Mouse (Mus musculus) heart, embryonic 16.5 days (tissue): ENCODE results near the gene Gm34653. TPM values are rescaled to one million over a fixed set of nuclear protein-coding genes. Genes with fewer than 3 reads are reported as not detected.
A peak's percentile ranks its signal among the peaks of the same experiment; 100 is the strongest.
"Not testable (repeated sequence)": the region's sequence is repeated elsewhere in the genome, so short reads cannot be mapped to it uniquely, and the experiment has no call there.

Source experiments
- ATAC-seq: fragments of 200-750 bp; cut with Nextera tagmentation; replicated peaks from 2 replicates; pipeline ENCODE4 v1.8.0; 2017; ENCODE audit warnings: moderate number of reproducible peaks; ENCODE audit not compliant: insufficient read depth, low FRiP score; ENCODE audit errors: extremely low read depth
- H3K27ac ChIP-seq: fragments of 300-500 bp; sonication (generic); 2 replicates; pipeline ENCODE4 v1.5.1; 2014; ENCODE audit warnings: mild to moderate bottlenecking, low read length, control low read depth, moderate library complexity
- H3K27me3 ChIP-seq: fragments of 300-500 bp; sonication (generic); 2 replicates; pipeline ENCODE4 v1.6.1; 2014; ENCODE audit warnings: low read length, mixed read lengths; ENCODE audit not compliant: control insufficient read depth, insufficient read depth
- H3K36me3 ChIP-seq: fragments of 300-500 bp; sonication (generic); 2 replicates; pipeline ENCODE4 v1.6.1; 2014; ENCODE audit not compliant: control insufficient read depth, insufficient read depth
- H3K4me1 ChIP-seq: fragments of 300-500 bp; sonication (generic); 2 replicates; pipeline ENCODE4 v1.6.1; 2014; ENCODE audit warnings: low read length, mixed read lengths; ENCODE audit not compliant: control insufficient read depth, insufficient read depth
- H3K4me2 ChIP-seq: fragments of 300-500 bp; sonication (generic); 2 replicates; pipeline ENCODE4 v1.6.1; 2014; ENCODE audit warnings: low read depth, mild to moderate bottlenecking, control low read depth, low read length
- H3K4me3 ChIP-seq: fragments of 300-500 bp; sonication (generic); 2 replicates; pipeline ENCODE4 v1.5.1; 2014; ENCODE audit warnings: mild to moderate bottlenecking, control low read depth, low read length
- H3K9ac ChIP-seq: fragments of 300-500 bp; sonication (generic); 2 replicates; pipeline ENCODE4 v1.6.1; 2014; ENCODE audit warnings: low read length, control low read depth
- H3K9me3 ChIP-seq: fragments of 300-500 bp; sonication (generic); replicated peaks from 2 replicates; pipeline ENCODE4 v1.6.1; 2016; ENCODE audit warnings: low read length; ENCODE audit not compliant: control insufficient read depth
- WGBS: fragments of 180-500 bp; shearing (Covaris S2); extraction: QIAGEN DNeasy Blood & Tissue Kit; methylation state at CpG from one replicate; pipeline ENCODE4 v1.1.7; 2014; 5-methylcytosine and 5-hydroxymethylcytosine counted together
- polyA plus RNA-seq: library from polyadenylated mRNA; unstranded; fragments of >200 nt; fragmentation: Nextera tagmentation; extraction: Ambion mirVana; gene quantifications from 2 replicates; pipeline ENCODE4 v1.2.1, GENCODE M21; 2015

Gene Gm34653
- polyA plus RNA-seq: not detected in 2 replicates

- H3K9ac ChIP-seq, H3K27me3 ChIP-seq, H3K4me3 ChIP-seq, H3K27ac ChIP-seq, H3K9me3 ChIP-seq, H3K4me1 ChIP-seq, ATAC-seq, H3K4me2 ChIP-seq, H3K36me3 ChIP-seq: not testable (repeated sequence)
- 63% methylated on average over 11 of the region's 11 CpGs for WGBS
These were observed at the start of gene Gm34653 for GRCm38 (mm10) chr2:34832766-34833457. Gm34653 (plus strand) TSS chr2:34833007.

DNA sequence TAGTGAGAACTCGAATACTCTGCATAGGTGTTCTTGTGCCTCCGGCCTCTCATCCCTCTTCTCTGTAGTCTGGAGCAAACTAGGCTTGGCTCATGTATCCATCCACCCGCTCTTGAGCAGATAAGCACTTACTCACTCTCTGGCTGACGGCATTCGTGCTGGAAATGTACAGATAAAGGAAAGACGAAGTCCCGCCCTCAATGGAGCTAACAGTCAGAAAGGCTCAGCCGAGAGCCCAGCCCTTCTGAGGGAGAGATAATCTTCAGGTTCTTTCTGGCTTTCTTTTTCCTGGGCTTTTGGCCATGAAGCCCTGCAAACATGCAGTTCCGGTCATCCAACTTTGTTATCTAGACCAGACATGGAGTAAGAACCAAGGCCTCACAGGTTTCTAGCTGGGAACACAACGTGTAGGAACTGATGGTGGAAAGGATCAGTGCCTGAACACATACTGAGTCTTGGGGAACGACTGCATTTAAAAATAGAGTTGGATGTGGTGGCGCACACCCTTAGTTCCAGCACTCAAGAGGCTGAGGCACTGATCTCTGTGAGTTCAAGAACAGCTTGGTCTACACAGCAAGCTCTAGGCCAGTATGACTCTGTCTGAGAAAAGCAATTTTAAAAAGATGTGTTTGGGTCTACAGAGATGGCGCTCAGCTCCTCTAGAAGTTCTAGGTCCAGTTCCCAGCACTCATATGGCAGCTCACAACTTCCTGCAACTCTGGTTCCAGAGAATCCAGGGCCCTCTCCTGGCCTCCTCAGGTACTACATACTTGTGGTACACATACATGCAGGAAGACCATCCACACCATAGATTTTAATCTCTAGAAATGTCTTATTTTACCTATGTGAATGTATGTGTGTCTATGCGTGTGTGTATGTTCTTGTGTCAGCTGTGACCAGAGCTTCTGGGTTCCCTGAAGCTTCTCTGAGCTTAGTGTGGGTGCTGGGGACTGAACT lies 49.5 kb upstream of the Gm34653 start:
- H3K27me3 ChIP-seq: no peaks in the 10 kb centered on the region
- H3K4me3 ChIP-seq: no peak overlapping the region
- peaks cover 6% of the 10 kb centered on the region for H3K4me1 ChIP-seq
- H3K36me3 ChIP-seq: peaks cover 38% of the 10 kb centered on the region
- no peak overlapping the region for H3K9ac ChIP-seq
- H3K9me3 ChIP-seq: no peaks in the 10 kb centered on the region
- peak; percentile 53 for ATAC-seq
- peak overlapping the region; percentile 63 for H3K27ac ChIP-seq
- 45% methylated on average over 14 of the region's 14 CpGs for WGBS
- 0 out of 2 replicates have a peak overlapping the region, but pooled peaks have one; percentile 10 for H3K4me2 ChIP-seq

DNA sequence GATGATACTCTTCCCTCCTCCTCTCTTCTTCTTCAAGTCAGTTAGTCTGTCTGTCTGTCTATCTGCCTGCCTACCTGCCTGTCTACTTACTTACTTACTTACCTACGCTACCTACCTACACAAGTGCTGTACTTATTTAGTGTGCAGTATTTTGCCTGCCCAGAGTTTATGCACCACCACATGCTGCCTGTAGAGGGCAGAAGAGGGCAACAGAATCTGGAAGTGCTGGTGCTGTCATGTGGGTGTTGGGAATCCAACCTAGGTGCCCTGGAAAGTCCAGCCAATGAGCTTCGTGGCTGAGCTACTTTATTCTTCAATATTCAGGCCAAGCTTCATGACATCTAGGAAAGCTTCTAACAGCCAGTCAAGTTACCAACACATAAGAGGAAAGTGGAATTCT lies 48.7 kb upstream of the Gm34653 start:
- Histone ChIP-seq H3K4me2 (no peak overlapping the region), H3K4me3 (no peak overlapping the region), H3K9ac (no peak overlapping the region), H3K27me3 (no peaks in the 10 kb centered on the region), H3K4me1 (peaks cover 9% of the 10 kb centered on the region), H3K9me3 (no peaks in the 10 kb centered on the region), H3K36me3 (peaks cover 32% of the 10 kb centered on the region), H3K27ac (no peak overlapping the region)
- no peak for ATAC-seq
- 81% methylated on average over 2 of the region's 2 CpGs for WGBS

GRCm38 (mm10) chr2:34790282-34790681 lies 42.5 kb upstream of the Gm34653 start:
- peaks cover 17% of the 10 kb centered on the region for H3K36me3 ChIP-seq
- no peak overlapping the region for H3K4me2 ChIP-seq
- H3K27ac ChIP-seq: no peak overlapping the region
- H3K9ac ChIP-seq: no peak overlapping the region
- WGBS: 89% methylated on average over 8 of the region's 8 CpGs
- no peak for ATAC-seq
- H3K9me3 ChIP-seq: no peaks in the 10 kb centered on the region
- no peak overlapping the region for H3K4me3 ChIP-seq
- 0 out of 2 replicates have a peak, but pooled peaks cover 3% of the 10 kb centered on the region for H3K4me1 ChIP-seq
- no peaks in the 10 kb centered on the region for H3K27me3 ChIP-seq

GRCm38 (mm10) chr2:34792543-34792942 lies 40.3 kb upstream of the Gm34653 start:
- WGBS: 90% methylated on average over 2 of the region's 2 CpGs

GRCm38 (mm10) chr2:34794511-34794910 lies 38.3 kb upstream of the Gm34653 start:
- peaks cover 10% of the 10 kb centered on the region for H3K4me1 ChIP-seq
- H3K27ac ChIP-seq: no peak overlapping the region
- no peaks in the 10 kb centered on the region for H3K9me3 ChIP-seq
- no peak for ATAC-seq
- peaks cover 16% of the 10 kb centered on the region for H3K36me3 ChIP-seq
- no peak overlapping the region for H3K4me2 ChIP-seq
- no peak overlapping the region for H3K4me3 ChIP-seq
- H3K9ac ChIP-seq: no peak overlapping the region
- 97% methylated on average over 2 of the region's 2 CpGs for WGBS
- H3K27me3 ChIP-seq: no peaks in the 10 kb centered on the region

More at GRCm38 (mm10) chr2:34792543-34792942, 40.3 kb upstream of the Gm34653 start:
- peaks cover 16% of the 10 kb centered on the region for H3K36me3 ChIP-seq
- not testable (repeated sequence) for H3K4me3 ChIP-seq, H3K27ac ChIP-seq, H3K4me2 ChIP-seq, H3K9me3 ChIP-seq, H3K27me3 ChIP-seq, H3K4me1 ChIP-seq, H3K9ac ChIP-seq, ATAC-seq

- Histone ChIP-seq H3K4me2 (no peak overlapping the region), H3K9ac (no peak overlapping the region), H3K36me3 (peaks cover 16% of the 10 kb centered on the region), H3K4me1 (peaks cover 14% of the 10 kb centered on the region), H3K9me3 (no peaks in the 10 kb centered on the region), H3K4me3 (no peak overlapping the region), H3K27me3 (no peaks in the 10 kb centered on the region), H3K27ac (no peak overlapping the region)
- WGBS: 88% methylated on average over 7 of the region's 7 CpGs
- ATAC-seq: no peak
These were observed 37.4 kb upstream of the Gm34653 start for GRCm38 (mm10) chr2:34795426-34795825.

GRCm38 (mm10) chr2:34799357-34800256 lies 33.2 kb upstream of the Gm34653 start, which contains the start of gene Rabepk:
Rabepk (minus strand) TSS chr2:34799912.
- Histone ChIP-seq H3K9me3 (no peaks in the 10 kb centered on the region), H3K4me1 (peaks cover 27% of the 10 kb centered on the region), H3K4me3 (peak within 1 kb of the TSS; percentile 86), H3K9ac (peak within 1 kb of the TSS; percentile 89), H3K4me2 (peak within 1 kb of the TSS; percentile 94), H3K27me3 (no peaks in the 10 kb centered on the region), H3K36me3 (peaks cover 9% of the 10 kb centered on the region), H3K27ac (peak within 1 kb of the TSS; percentile 78)
- ATAC-seq: peak; percentile 75
- 2% methylated on average over 44 of the region's 44 CpGs for WGBS
